Mouse (Mus musculus) lung, postnatal 0 days (tissue): ENCODE results near the gene Qprt. TPM values are rescaled to one million over a fixed set of nuclear protein-coding genes. Genes with fewer than 3 reads are reported as not detected.
A peak's percentile ranks its signal among the peaks of the same experiment; 100 is the strongest.

Experiments
- ATAC-seq: fragments of 200-750 bp; cut with Nextera tagmentation; 2 replicates; pipeline ENCODE4 v1.8.0; 2017; ENCODE audit warnings: moderate library complexity
- DNase-seq: peaks from one replicate; pipeline ENCODE4 v3.0.0-alpha.2; 2016; ENCODE audit warnings: low spot score
- H3K27ac ChIP-seq: fragments of 300-500 bp; sonication (generic); 2 replicates; pipeline ENCODE4 v1.5.1; 2014; ENCODE audit warnings: antibody characterized with exemption, mild to moderate bottlenecking, low read length, mixed read lengths
- H3K27me3 ChIP-seq: fragments of 300-500 bp; sonication (generic); replicated peaks from 2 replicates; pipeline ENCODE4 v1.6.1; 2014; ENCODE audit warnings: low read length, mixed read lengths; ENCODE audit not compliant: insufficient read depth
- H3K36me3 ChIP-seq: fragments of 300-500 bp; sonication (generic); 2 replicates; pipeline ENCODE4 v1.6.1; 2014; ENCODE audit warnings: low read length, mixed read lengths; ENCODE audit not compliant: insufficient read depth
- H3K4me1 ChIP-seq: fragments of 300-500 bp; sonication (generic); 2 replicates; pipeline ENCODE4 v1.6.1; 2014; ENCODE audit warnings: antibody characterized with exemption, low read depth, low read length, mixed read lengths; ENCODE audit not compliant: insufficient read depth
- H3K4me2 ChIP-seq: fragments of 300-500 bp; sonication (generic); replicated peaks from 2 replicates; pipeline ENCODE4 v1.6.1; 2014; ENCODE audit warnings: low read depth, mild to moderate bottlenecking, low read length, moderate library complexity, mixed read lengths
- H3K4me3 ChIP-seq: fragments of 300-500 bp; sonication (generic); 2 replicates; pipeline ENCODE4 v1.5.1; 2014; ENCODE audit warnings: low read depth, low read length
- H3K9ac ChIP-seq: fragments of 300-500 bp; sonication (generic); replicated peaks from 2 replicates; pipeline ENCODE4 v1.6.1; 2014; ENCODE audit warnings: low read depth, mild to moderate bottlenecking
- H3K9me3 ChIP-seq: fragments of 300-500 bp; sonication (generic); 2 replicates; pipeline ENCODE4 v1.6.1; 2016; ENCODE audit warnings: low read length, mixed read lengths
- CTCF ChIP-seq: IDR thresholded peaks from 2 replicates; pipeline ENCODE4 v1.5.1; 2016; ENCODE audit warnings: antibody characterized with exemption, mild to moderate bottlenecking
- EP300 ChIP-seq: IDR thresholded peaks from 2 replicates; pipeline ENCODE4 v1.6.1; 2016; ENCODE audit warnings: antibody characterized with exemption, mild to moderate bottlenecking, control low read depth
- WGBS: fragments of 180-500 bp; shearing (Covaris S2); extraction: QIAGEN DNeasy Blood & Tissue Kit; methylation state at CpG from one replicate; pipeline ENCODE4 v1.1.7; 2014; 5-methylcytosine and 5-hydroxymethylcytosine counted together
- polyA plus RNA-seq: library from polyadenylated mRNA; unstranded; fragments of >200 nt; fragmentation: Nextera tagmentation; extraction: Ambion mirVana; gene quantifications from 2 replicates; pipeline ENCODE4 v1.2.1, GENCODE M21; 2015

Gene Qprt
- polyA plus RNA-seq, 1 experiment from 2014 or later = 0.14 TPM

DNA sequence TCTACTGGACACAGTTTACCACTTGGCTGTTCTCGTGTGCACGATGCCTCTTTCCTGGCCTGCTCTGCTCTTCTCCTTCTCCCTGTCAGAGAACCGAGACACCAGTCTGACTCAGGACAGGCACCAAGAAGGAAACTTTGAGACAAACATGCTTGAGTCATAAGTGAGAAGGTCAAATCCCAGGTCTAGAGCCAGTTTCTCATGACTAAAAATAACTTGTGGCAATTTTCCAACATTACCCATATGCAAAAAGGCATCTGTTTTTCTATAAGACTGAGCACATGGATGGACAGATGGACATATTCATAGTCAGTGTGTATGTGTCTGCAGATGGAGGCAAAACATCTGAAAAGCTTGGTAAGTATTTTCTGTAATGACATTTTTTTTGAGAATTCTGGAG is 31.5 kb upstream of the Qprt start:
- Histone ChIP-seq H3K27ac (no peak overlapping the region), H3K4me1 (no peaks in the 10 kb centered on the region), H3K27me3 (no peaks in the 10 kb centered on the region), H3K4me3 (no peak overlapping the region), H3K9ac (no peak overlapping the region), H3K36me3 (no peaks in the 10 kb centered on the region), H3K9me3 (no peaks in the 10 kb centered on the region), H3K4me2 (no peak overlapping the region)
- no peak for TF ChIP-seq CTCF
- no peak for TF ChIP-seq EP300
- WGBS = 44% methylated on average over 3 of the region's 3 CpGs
- DNase-seq (peak; percentile 75), ATAC-seq (peak; percentile 68)

DNA sequence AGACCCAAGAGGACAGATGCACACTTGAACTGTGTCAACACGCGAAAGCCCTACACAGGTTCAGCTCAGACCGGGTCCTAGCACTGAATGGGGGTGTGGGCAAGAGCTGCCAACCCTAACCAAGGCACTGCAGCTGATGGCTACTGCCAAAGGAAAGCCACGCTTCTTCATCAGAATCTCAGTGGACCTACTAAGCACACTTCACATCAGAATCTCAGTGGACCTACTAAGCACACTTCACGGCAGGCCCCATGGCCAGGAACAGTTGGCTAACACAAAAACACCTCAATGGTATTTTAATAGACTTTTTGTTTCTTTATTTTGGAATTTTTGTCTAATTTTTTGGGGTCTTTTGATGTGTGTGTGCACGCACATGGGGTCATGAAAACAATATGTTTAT is 30.4 kb upstream of the Qprt start:
- Histone ChIP-seq H3K27me3 (no peaks in the 10 kb centered on the region), H3K36me3 (no peaks in the 10 kb centered on the region), H3K9me3 (no peaks in the 10 kb centered on the region), H3K4me1 (no peaks in the 10 kb centered on the region), H3K4me3 (no peak overlapping the region), H3K4me2 (no peak overlapping the region), H3K27ac (no peak overlapping the region), H3K9ac (no peak overlapping the region)
- 89% methylated on average over 6 of the region's 6 CpGs for WGBS
- ATAC-seq (no peak), DNase-seq (no peak)
- TF ChIP-seq CTCF = no peak
- TF ChIP-seq EP300 = no peak

DNA sequence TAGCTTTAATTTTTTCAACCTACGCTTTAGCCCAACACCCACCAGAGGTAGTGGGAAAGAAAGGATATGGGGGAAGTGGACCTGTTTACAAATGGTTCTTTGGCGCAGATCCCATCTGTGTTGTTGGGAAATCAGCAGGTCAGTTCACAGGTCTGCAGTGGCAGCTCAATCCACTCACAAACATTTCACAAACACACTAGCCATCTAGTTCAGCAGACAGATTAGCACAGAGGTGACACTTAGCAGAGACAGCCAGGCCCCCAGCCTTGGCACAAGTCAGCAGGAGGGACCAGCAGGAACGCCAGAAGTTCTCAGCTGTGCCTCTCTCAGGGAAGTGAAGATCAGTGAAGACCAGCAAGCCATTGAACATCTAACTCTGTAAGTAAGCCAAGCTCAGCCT is 25.9 kb upstream of the Qprt start:
- Histone ChIP-seq H3K4me1 (no peaks in the 10 kb centered on the region), H3K27me3 (no peaks in the 10 kb centered on the region), H3K9me3 (no peaks in the 10 kb centered on the region), H3K4me2 (no peak overlapping the region), H3K4me3 (no peak overlapping the region), H3K27ac (no peak overlapping the region; the same call in 1 of the 2 replicates), H3K36me3 (no peaks in the 10 kb centered on the region), H3K9ac (no peak overlapping the region)
- TF ChIP-seq EP300 (peak; percentile 21), CTCF (no peak)
- ATAC-seq = peak; percentile 88
- 27% methylated on average over 3 of the region's 3 CpGs for WGBS
- peak; percentile 80 for DNase-seq

DNA sequence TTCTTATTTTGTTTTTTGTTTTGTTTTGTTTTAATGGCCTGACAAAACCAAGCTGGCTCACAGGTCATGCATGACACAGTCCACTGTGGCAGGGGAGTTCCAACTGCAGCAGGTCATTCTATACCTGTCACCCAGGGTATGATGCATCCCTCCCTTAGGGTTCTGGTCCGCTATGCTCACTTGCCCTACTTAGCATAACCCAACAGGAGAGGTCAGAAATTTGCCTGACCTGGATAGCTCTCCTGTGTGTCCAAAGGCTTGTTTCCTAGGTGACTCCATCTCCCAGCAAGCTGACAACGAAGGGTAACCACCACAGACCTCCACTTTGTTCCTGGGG is 24.2 kb upstream of the Qprt start:
- 73% methylated on average over 2 of the region's 2 CpGs for WGBS
- H3K4me1 ChIP-seq = no peaks in the 10 kb centered on the region
- no peak overlapping the region for H3K4me2 ChIP-seq
- no peak for ATAC-seq
- H3K27ac ChIP-seq = no peak overlapping the region
- H3K9ac ChIP-seq = no peak overlapping the region
- TF ChIP-seq EP300 = no peak
- no peak for TF ChIP-seq CTCF
- no peaks in the 10 kb centered on the region for H3K27me3 ChIP-seq
- H3K36me3 ChIP-seq = no peaks in the 10 kb centered on the region
- H3K4me3 ChIP-seq = no peak overlapping the region
- DNase-seq = no peak
- H3K9me3 ChIP-seq = no peaks in the 10 kb centered on the region

DNA sequence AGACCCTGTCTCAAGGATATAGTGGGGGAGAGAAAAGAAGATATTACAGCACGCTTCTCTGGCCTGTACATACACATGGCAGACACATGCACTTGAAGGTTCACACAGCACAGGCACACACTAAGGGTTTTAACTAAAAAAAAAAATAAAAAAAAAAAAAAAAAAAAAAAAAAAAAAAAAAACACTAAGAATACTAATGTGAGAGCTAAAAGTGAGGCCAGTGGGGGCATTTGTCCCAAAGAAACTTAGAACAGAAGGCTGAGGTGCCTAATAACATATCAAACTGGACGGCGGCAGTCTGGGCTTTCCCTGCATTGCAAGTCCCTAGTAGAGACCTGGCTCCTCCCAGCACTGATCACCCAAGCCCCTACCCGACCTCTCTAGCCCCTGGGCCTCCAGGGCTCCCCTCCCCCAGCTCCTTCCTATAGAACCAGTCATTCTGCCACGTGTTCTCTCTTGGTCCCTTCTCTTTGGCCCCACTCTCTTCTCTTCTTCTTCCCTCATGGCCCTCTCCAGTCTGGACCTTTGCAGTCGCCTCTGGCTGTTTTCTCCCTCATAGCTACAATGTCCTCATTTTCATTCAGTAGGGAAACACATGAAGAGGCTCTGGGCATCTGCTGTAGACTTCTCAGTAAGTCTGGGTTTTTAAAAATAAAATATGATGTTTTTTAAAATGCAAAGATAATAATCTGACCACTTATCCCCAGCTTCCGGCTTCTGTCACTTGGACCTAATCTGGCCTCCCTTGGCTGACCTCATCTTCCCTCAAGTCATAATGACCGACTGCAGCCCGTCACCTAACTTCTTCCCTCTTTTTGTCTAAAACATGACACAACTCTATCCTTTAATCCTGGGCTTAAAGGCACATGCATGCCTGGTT is 23.6 kb upstream of the Qprt start:
- no peak overlapping the region for H3K4me3 ChIP-seq
- H3K36me3 ChIP-seq = no peaks in the 10 kb centered on the region
- 49% methylated on average over 9 of the region's 9 CpGs for WGBS
- H3K27ac ChIP-seq = peak overlapping the region; percentile 54; the same call in 1 of the 2 replicates
- DNase-seq (peak; percentile 57), ATAC-seq (no peak)
- no peak overlapping the region for H3K9ac ChIP-seq
- no peak for TF ChIP-seq CTCF
- no peak for TF ChIP-seq EP300
- H3K4me2 ChIP-seq = no peak overlapping the region
- no peaks in the 10 kb centered on the region for H3K9me3 ChIP-seq
- H3K27me3 ChIP-seq = no peaks in the 10 kb centered on the region
- no peaks in the 10 kb centered on the region for H3K4me1 ChIP-seq

DNA sequence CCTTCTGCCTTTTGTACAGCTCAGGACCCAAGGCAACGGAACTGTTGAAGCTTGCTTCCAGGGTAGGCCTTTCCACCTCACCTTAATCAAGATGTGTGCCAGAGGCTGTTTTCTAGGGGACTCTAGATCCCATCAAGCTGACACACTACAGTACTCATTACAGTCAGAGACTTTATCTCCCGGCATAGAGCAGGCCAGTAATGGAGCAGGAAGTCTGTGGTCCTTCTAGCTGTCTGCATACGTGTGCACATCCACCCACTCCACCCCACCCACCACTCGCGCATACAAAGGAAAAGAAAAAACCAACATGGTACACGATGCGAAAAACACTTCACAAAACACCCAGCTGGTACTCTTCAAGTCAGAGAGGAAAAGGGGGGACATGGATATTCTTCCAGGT is 22.4 kb upstream of the Qprt start:
- DNase-seq (no peak), ATAC-seq (no peak)
- 77% methylated on average over 7 of the region's 7 CpGs for WGBS
- Histone ChIP-seq H3K36me3 (no peaks in the 10 kb centered on the region), H3K9me3 (no peaks in the 10 kb centered on the region), H3K4me2 (no peak overlapping the region), H3K27ac (no peak overlapping the region), H3K4me1 (no peaks in the 10 kb centered on the region), H3K4me3 (no peak overlapping the region), H3K9ac (no peak overlapping the region), H3K27me3 (no peaks in the 10 kb centered on the region)
- TF ChIP-seq CTCF = no peak

DNA sequence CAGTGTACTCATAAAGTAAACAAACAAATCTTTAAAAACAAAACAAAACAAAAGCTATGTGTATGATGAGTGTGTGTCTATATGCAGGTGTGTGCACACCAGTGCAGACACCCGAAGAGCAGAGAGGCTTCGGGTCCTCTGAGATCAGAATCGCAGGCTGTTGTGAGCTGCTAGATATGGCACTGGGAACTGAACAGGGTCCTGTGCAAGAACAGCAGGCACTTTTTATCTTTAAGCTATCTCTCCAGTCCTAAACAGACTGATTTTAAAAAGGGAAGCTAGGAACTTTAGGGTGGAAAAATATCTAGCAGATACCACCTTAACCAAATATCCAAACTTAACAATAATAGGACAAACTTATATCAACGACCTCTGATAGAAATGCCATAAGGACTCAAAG is 20.6 kb upstream of the Qprt start:
- WGBS = 87% methylated on average over 4 of the region's 4 CpGs

More for the DNA sequence above, 20.6 kb upstream of the Qprt start:
- Histone ChIP-seq H3K4me2 (no peak overlapping the region), H3K9me3 (no peaks in the 10 kb centered on the region), H3K4me3 (no peak overlapping the region), H3K4me1 (no peaks in the 10 kb centered on the region), H3K27ac (no peak overlapping the region), H3K9ac (no peak overlapping the region), H3K36me3 (no peaks in the 10 kb centered on the region), H3K27me3 (no peaks in the 10 kb centered on the region)
- no peak for DNase-seq
- TF ChIP-seq EP300 (no peak), CTCF (no peak)
- ATAC-seq = no peak
